Mouse (Mus musculus) stomach, postnatal 0 days (tissue): ENCODE measurements around the gene Tom1l2. TPM values are rescaled to one million over a fixed set of nuclear protein-coding genes. Genes with fewer than 3 reads are reported as not detected.

Experiments
- ATAC-seq: fragments of 200-750 bp; cut with Nextera tagmentation; 2 replicates; pipeline ENCODE4 v1.8.0; 2017; ENCODE audit not compliant: low FRiP score, low TSS enrichment
- DNase-seq: peaks from one replicate; pipeline ENCODE4 v3.0.0-alpha.2; 2016; ENCODE audit warnings: low spot score
- H3K27ac ChIP-seq: fragments of 300-500 bp; sonication (generic); replicated peaks from 2 replicates; pipeline ENCODE4 v1.5.1; 2014; ENCODE audit warnings: mild to moderate bottlenecking, control low read depth
- H3K27me3 ChIP-seq: fragments of 300-500 bp; sonication (generic); 2 replicates; pipeline ENCODE4 v1.6.1; 2014; ENCODE audit warnings: low read length; ENCODE audit not compliant: control insufficient read depth, insufficient read depth
- H3K36me3 ChIP-seq: fragments of 300-500 bp; sonication (generic); 2 replicates; pipeline ENCODE4 v1.6.1; 2014; ENCODE audit warnings: low read length, mixed read lengths; ENCODE audit not compliant: control insufficient read depth, insufficient read depth
- H3K4me1 ChIP-seq: fragments of 300-500 bp; sonication (generic); replicated peaks from 2 replicates; pipeline ENCODE4 v1.6.1; 2014; ENCODE audit warnings: antibody characterized with exemption; ENCODE audit not compliant: control insufficient read depth, insufficient read depth
- H3K4me2 ChIP-seq: fragments of 300-500 bp; sonication (generic); replicated peaks from 2 replicates; pipeline ENCODE4 v1.6.1; 2014; ENCODE audit warnings: low read depth, mild to moderate bottlenecking, control low read depth, moderate library complexity
- H3K4me3 ChIP-seq: fragments of 300-500 bp; sonication (generic); 2 replicates; pipeline ENCODE4 v1.5.1; 2014; ENCODE audit warnings: low read depth, low read length, control low read depth
- H3K9ac ChIP-seq: fragments of 300-500 bp; sonication (generic); 2 replicates; pipeline ENCODE4 v1.6.1; 2014; ENCODE audit warnings: mild to moderate bottlenecking, low read length, control low read depth, mixed read lengths
- H3K9me3 ChIP-seq: fragments of 300-500 bp; sonication (generic); 2 replicates; pipeline ENCODE4 v1.6.1; 2016; ENCODE audit warnings: low read length; ENCODE audit not compliant: control insufficient read depth
- CTCF ChIP-seq: IDR thresholded peaks from 2 replicates; pipeline ENCODE4 v1.5.1; 2016; ENCODE audit warnings: antibody characterized with exemption, low read depth, mild to moderate bottlenecking, moderate library complexity
- EP300 ChIP-seq: optimal IDR thresholded peaks from 2 replicates; pipeline ENCODE3; 2016; ENCODE audit warnings: antibody characterized with exemption
- WGBS: fragments of 180-500 bp; shearing (Covaris S2); extraction: QIAGEN DNeasy Blood & Tissue Kit; methylation state at CpG from one replicate; pipeline ENCODE4 v1.1.7; 2014; 5-methylcytosine and 5-hydroxymethylcytosine counted together
- microRNA-seq: library from miRNA; unstranded; fragments of <30 nt; microRNA quantifications from one replicate; pipeline ENCODE4, GENCODE M21; 2016
- polyA plus RNA-seq: library from polyadenylated mRNA; unstranded; fragments of >200 nt; fragmentation: Nextera tagmentation; extraction: Ambion mirVana; gene quantifications from 2 replicates; pipeline ENCODE4 v1.2.1, GENCODE M21; 2015

The Tom1l2 gene
- polyA plus RNA-seq, 1 experiment from 2014 or later: 15.9 TPM

- Histone ChIP-seq H3K4me2 (peak overlapping the region; percentile 100), H3K27ac (peak overlapping the region; percentile 81), H3K36me3 (peaks cover 2% of the 10 kb centered on the region; the same call in 1 of the 2 replicates), H3K9ac (peak overlapping the region; percentile 68), H3K9me3 (no peaks in the 10 kb centered on the region), H3K4me3 (peak overlapping the region; percentile 67), H3K4me1 (peaks cover 27% of the 10 kb centered on the region), H3K27me3 (no peaks in the 10 kb centered on the region)
- ATAC-seq (no peak), DNase-seq (no peak)
- WGBS: 4% methylated on average over 42 of the region's 42 CpGs
- TF ChIP-seq CTCF (no peak), EP300 (no peak)
Measured at GRCm38 (mm10) chr11:60176975-60177657, 175.6 kb downstream of the Tom1l2 start.

Small RNAs within 50 kb of the gene (microRNA-seq; reads per million reads assigned to microRNA genes)
- gene Gm27711 (not detected), gene Mir6921 (0.96 reads per million), gene Mir6922 (0.96 reads per million)

Other genes starting within 250 kb of the Tom1l2 start
- gene Rai1, start 247.9 kb downstream of the Tom1l2 start, polyA plus RNA-seq: 10.6 and 10.7 TPM in 2 replicates
- gene Srebf1, start 130.3 kb downstream of the Tom1l2 start, polyA plus RNA-seq: 44.7 and 47.9 TPM in 2 replicates
- gene Drc3, start 424 bp upstream of the Tom1l2 start, polyA plus RNA-seq: 0.69 and 0.93 TPM in 2 replicates
- gene Gid4, start 64.2 kb upstream of the Tom1l2 start, polyA plus RNA-seq: 10.9 and 12.0 TPM in 2 replicates
- 30.5 and 30.7 TPM in 2 replicates for gene Atpaf2, start 65.6 kb upstream of the Tom1l2 start, polyA plus RNA-seq
- 47.2 and 50.2 TPM in 2 replicates for gene Drg2, start 101.7 kb upstream of the Tom1l2 start, polyA plus RNA-seq
- gene Myo15, start 116.4 kb upstream of the Tom1l2 start, polyA plus RNA-seq: 0.02 and 0.08 TPM in 2 replicates
- 25.7 and 26.3 TPM in 2 replicates for gene Alkbh5, start 183.5 kb upstream of the Tom1l2 start, polyA plus RNA-seq